Mouse (Mus musculus) gastrocnemius, postnatal 36 days (tissue): ENCODE measurements around the gene Tinagl1. TPM values are rescaled to one million over a fixed set of nuclear protein-coding genes. Genes with fewer than 3 reads are reported as not detected.

ENCODE experiments used
- DNase-seq, 2 experiments: peaks; one replicate each; pipeline ENCODE4 v3.0.0; 2022
- intact Hi-C: fragments of 180-260 bp; cut with DNase I; formaldehyde crosslinking; loops from one replicate; pipeline ENCODE4 v1.15.1; 2025
- long read RNA-seq, 2 experiments: library from polyadenylated mRNA; stranded (forward); transcript quantifications; one replicate each; pipeline ENCODE4 v2.0.0; 2021
- total RNA-seq, 2 experiments: library from RNA; stranded (reverse); gene quantifications; 2 replicates each; pipeline ENCODE4 v1.2.3; 2021

The Tinagl1 gene
- 10 to 100 TPM; 17.0 to 28.2 TPM for total RNA-seq
- long read RNA-seq, experiment 1, transcript Tinagl1-203 (12 exons, 1,952 nt) = major isoform, 24 of 69 reads
- long read RNA-seq, experiment 1, partial matches to known transcripts = 13 of 69 reads
- long read RNA-seq, experiment 1, other reads (novel, unspliced or antisense) = 32 of 69 reads
- long read RNA-seq, experiment 2, transcript Tinagl1-203 (12 exons, 1,952 nt) = major isoform, 13 of 43 reads
- long read RNA-seq, experiment 2, partial matches to known transcripts = 10 of 43 reads
- long read RNA-seq, experiment 2, other reads (novel, unspliced or antisense) = 20 of 43 reads

- no peak for DNase-seq
- intact Hi-C loops = no loop called here
Measured at GRCm38 (mm10) chr4:130175072-130175711, at the start of gene Tinagl1. Tinagl1 (minus strand) TSS chr4:130175122.

GRCm38 (mm10) chr4:130224071-130224470 is 49.1 kb upstream of the Tinagl1 start:
- intact Hi-C loops = no loop called here
- no peak for DNase-seq

GRCm38 (mm10) chr4:130222179-130222578 is 47.3 kb upstream of the Tinagl1 start, which contains the start of gene Gm853:
Gm853 (minus strand) TSS chr4:130222401.
- intact Hi-C loops = no loop called here
- no peak for DNase-seq

GRCm38 (mm10) chr4:130220176-130220575 is 45.3 kb upstream of the Tinagl1 start:
- no peak for DNase-seq
- intact Hi-C loops = no loop called here

- intact Hi-C loops = no loop called here
- no peak for DNase-seq
Measured at GRCm38 (mm10) chr4:130215392-130215791, 40.5 kb upstream of the Tinagl1 start.

GRCm38 (mm10) chr4:130213857-130214256 is 38.9 kb upstream of the Tinagl1 start:
- DNase-seq = no peak
- intact Hi-C loops = no loop called here

GRCm38 (mm10) chr4:130213197-130213596 is 38.3 kb upstream of the Tinagl1 start:
- no peak for DNase-seq
- intact Hi-C loops = no loop called here

GRCm38 (mm10) chr4:130212421-130212820 is 37.5 kb upstream of the Tinagl1 start:
- intact Hi-C loops = no loop called here
- DNase-seq = no peak

GRCm38 (mm10) chr4:130211870-130212269 is 36.9 kb upstream of the Tinagl1 start:
- intact Hi-C loops = no loop called here
- DNase-seq = no peak

GRCm38 (mm10) chr4:130198694-130199670 is 24.1 kb upstream of the Tinagl1 start:
- DNase-seq = peak; percentile 75 to 79
- intact Hi-C loops = loop anchor here (1.0 to 2.0 kb wide), 2 partner anchors 47 to 94 kb away; no protein-coding TSS in a partner anchor

- no peak for DNase-seq
- intact Hi-C loops = no loop called here
Measured at GRCm38 (mm10) chr4:130196542-130196941, 21.6 kb upstream of the Tinagl1 start.

- no peak for DNase-seq
- intact Hi-C loops = no loop called here
Measured at GRCm38 (mm10) chr4:130195924-130196323, 21.0 kb upstream of the Tinagl1 start.

- DNase-seq = no peak
- intact Hi-C loops = no loop called here
Measured at GRCm38 (mm10) chr4:130192266-130192665, 17.3 kb upstream of the Tinagl1 start.

- intact Hi-C loops = loop anchor here (1.0 to 5.0 kb wide), 2 partner anchors 51 to 227 kb away; no protein-coding TSS in a partner anchor
- no peak for DNase-seq
Measured at GRCm38 (mm10) chr4:130189606-130190005, 14.7 kb upstream of the Tinagl1 start.

GRCm38 (mm10) chr4:130188806-130189297 is 13.9 kb upstream of the Tinagl1 start:
- intact Hi-C loops = loop anchor here (1.0 to 5.0 kb wide), 2 partner anchors 51 to 227 kb away; no protein-coding TSS in a partner anchor
- peak; percentile 75 to 77 for DNase-seq

GRCm38 (mm10) chr4:130186891-130187290 is 12.0 kb upstream of the Tinagl1 start:
- DNase-seq = no peak
- intact Hi-C loops = loop anchor here (5.0 kb wide), 1 partner anchor 225 kb away; no protein-coding TSS in a partner anchor

GRCm38 (mm10) chr4:130186450-130186849 is 11.5 kb upstream of the Tinagl1 start:
- intact Hi-C loops = loop anchor here (5.0 kb wide), 1 partner anchor 224 kb away; no protein-coding TSS in a partner anchor
- DNase-seq = no peak

GRCm38 (mm10) chr4:130183879-130184278 is 9.0 kb upstream of the Tinagl1 start:
- DNase-seq = no peak
- intact Hi-C loops = no loop called here

- intact Hi-C loops = no loop called here
- no peak for DNase-seq
Measured at GRCm38 (mm10) chr4:130183023-130183422, 8.1 kb upstream of the Tinagl1 start.

GRCm38 (mm10) chr4:130181886-130182285 is 7.0 kb upstream of the Tinagl1 start:
- no peak for DNase-seq
- intact Hi-C loops = no loop called here
